In genomic region chr2:90620815-90621214, GRCm38 (mm10) we compare ENCODE assay signal across 17 mouse cellular contexts.
"Had no signal": no experiment of that assay in that cellular context is flagged by ENCODE, and none has a peak within 500 bp of the region (broad histone marks: within the 10 kb centered on the region; RNA-seq: fewer than 3 reads in every experiment).

No protein-coding gene starts in this region.

- H3K9me3 ChIP-seq: lung, embryonic 15.5 days; megakaryocyte, embryonic 14.5 days; midbrain, embryonic 12.5 days; midbrain, embryonic 15.5 days; neural tube, embryonic 12.5 days; stomach, embryonic 15.5 days had no signal

- H3K4me1 ChIP-seq: midbrain, embryonic 15.5 days; neural tube, embryonic 12.5 days had no signal

- H3K36me3 ChIP-seq: lung, embryonic 15.5 days; midbrain, embryonic 12.5 days; midbrain, embryonic 15.5 days; neural tube, embryonic 12.5 days; stomach, embryonic 15.5 days had no signal

- ATAC-seq: liver, postnatal 0 days; lung, postnatal 0 days; midbrain, embryonic 15.5 days had no signal

- H3K4me2 ChIP-seq: lung, embryonic 15.5 days; midbrain, embryonic 12.5 days; midbrain, embryonic 15.5 days; neural tube, embryonic 12.5 days; stomach, embryonic 15.5 days had no signal

- H3K9ac ChIP-seq: liver, postnatal 0 days; lung, embryonic 15.5 days; midbrain, embryonic 12.5 days; midbrain, embryonic 15.5 days; neural tube, embryonic 12.5 days; stomach, embryonic 15.5 days had no signal

- DNase-seq: liver, postnatal 0 days; lung, adult 2 months; lung, postnatal 14 days; lung, postnatal 36 days; right cerebral cortex, postnatal 14 days; thymus, adult 2 months; thymus, postnatal 25 days; thymus, postnatal 4 days had no signal

- H3K4me3 ChIP-seq: lung, embryonic 15.5 days; megakaryocyte, embryonic 14.5 days; midbrain, embryonic 12.5 days; midbrain, embryonic 15.5 days; neural tube, embryonic 12.5 days; stomach, embryonic 15.5 days had no signal

- H3K27ac ChIP-seq: lung, embryonic 15.5 days; macrophage; midbrain, embryonic 12.5 days; midbrain, embryonic 15.5 days; neural tube, embryonic 12.5 days; stomach, embryonic 15.5 days; stomach, postnatal 0 days had no signal

- H3K27me3 ChIP-seq: lung, embryonic 15.5 days; midbrain, embryonic 12.5 days; midbrain, embryonic 15.5 days; neural tube, embryonic 12.5 days; stomach, embryonic 15.5 days had no signal
